Mouse (Mus musculus) adrenal gland, postnatal 36 days (tissue): ENCODE data around the gene Pde12. TPM values are rescaled to one million over a fixed set of nuclear protein-coding genes. Genes with fewer than 3 reads are reported as not detected.
"Not testable (repeated sequence)": the region's sequence is repeated elsewhere in the genome, so short reads cannot be mapped to it uniquely, and the experiment has no call there.

Experiments
- DNase-seq, 2 experiments: peaks; one replicate each; pipeline ENCODE4 v3.0.0; 2021; ENCODE audit warnings: mixed read lengths in 1 of 2
- long read RNA-seq, 2 experiments: library from polyadenylated mRNA; stranded (forward); transcript quantifications; one replicate each; pipeline ENCODE4 v2.0.0; 2021; ENCODE audit warnings: borderline sequencing depth in 2 of 2
- total RNA-seq, 2 experiments: library from RNA; stranded (reverse); gene quantifications; 2 replicates each; pipeline ENCODE4 v1.2.3; 2021

Gene Pde12
- 10 to 100 TPM; 10.6 to 12.5 TPM for total RNA-seq
- long read RNA-seq, experiment 1, full-length matches to known transcripts = 30 of 31 reads
- long read RNA-seq, experiment 1, partial matches to known transcripts = 0 of 31 reads
- long read RNA-seq, experiment 1, other reads (novel, unspliced or antisense) = 1 of 31 reads
- long read RNA-seq, experiment 2, full-length matches to known transcripts = 14 of 14 reads
- long read RNA-seq, experiment 2, partial matches to known transcripts = 0 of 14 reads
- long read RNA-seq, experiment 2, other reads (novel, unspliced or antisense) = 0 of 14 reads

DNA sequence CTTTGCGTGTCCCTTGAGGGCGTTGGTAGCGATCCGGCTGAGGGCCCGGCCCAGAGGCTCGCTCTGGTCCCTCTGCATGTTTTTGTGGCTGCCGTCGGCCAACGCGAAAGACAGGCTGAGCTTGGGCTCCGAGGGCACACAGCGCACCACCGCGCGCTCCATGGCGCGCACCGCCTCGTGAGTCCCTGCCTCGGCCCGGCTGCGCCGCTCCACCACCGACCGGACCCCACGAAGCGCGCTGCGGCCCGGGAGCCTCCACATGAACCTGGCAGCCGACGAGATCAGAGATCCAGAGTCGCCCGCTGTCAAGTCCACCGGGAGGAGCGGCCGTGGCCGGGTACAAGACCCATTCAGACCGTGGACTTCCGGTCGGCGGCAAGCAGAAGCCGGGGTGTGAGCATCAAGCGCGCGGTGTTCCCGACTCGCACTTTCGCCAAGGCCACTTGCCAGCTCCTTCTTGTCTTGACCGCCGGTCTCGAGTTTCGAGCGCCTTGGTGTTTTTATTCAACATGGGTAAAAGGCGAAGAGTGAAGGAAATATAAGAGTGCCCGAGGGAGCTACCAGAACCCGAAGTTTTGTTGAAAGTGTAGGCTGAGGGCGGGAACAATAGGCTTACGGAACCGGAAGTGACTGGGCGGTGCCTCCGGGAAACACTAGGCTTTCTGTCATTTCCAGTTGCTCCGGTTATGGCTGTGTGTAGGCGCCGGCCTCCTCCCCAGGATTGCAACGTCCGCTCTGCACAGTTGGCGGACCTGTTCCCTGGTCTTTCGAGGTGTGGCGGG lies at the start of gene Pde12:
Gene Pde12 (minus strand): TSS at position 592 of the 782 bp plus-strand sequence.
- DNase-seq = peak; percentile 89

DNA sequence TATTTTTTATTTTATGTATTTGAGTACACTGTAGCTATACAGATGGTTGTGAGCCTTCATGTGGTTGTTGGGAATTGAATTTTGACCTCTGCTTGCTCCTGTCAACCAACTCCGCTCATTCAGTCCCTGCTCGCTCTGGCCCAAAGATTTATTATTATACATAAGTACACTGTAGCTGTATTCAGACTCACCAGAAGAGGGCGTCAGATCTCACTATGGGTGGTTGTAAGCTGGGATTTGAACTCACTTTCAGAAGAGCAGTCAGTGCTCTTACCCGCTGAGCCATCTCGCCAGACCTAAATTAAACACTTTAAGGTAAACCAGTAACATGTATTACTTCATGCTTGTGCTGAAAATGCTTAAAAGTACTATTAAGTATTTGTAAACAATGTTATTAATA lies 35.6 kb upstream of the Pde12 start:
- not testable (repeated sequence) for DNase-seq

GRCm38 (mm10) chr14:26697912-26698311 lies 28.2 kb upstream of the Pde12 start:
- DNase-seq = no peak

DNA sequence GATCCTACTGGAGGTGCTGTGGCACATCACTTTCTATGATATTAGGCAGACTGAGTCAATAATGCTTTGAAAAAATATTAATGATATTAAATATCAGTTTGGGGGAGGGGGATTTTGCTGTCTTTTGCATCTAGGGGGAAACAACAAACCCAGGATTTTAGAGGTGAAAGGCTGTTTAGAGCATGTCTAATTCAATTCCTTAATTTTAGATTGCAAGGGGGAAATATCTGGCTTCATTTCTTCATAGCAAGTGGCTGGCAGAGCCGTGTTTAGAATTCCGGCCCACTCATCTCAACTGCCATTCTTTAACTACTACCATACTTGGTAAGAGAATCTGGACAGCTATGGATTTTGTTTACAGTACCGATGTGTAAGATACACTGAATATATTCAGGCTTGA lies 23.3 kb upstream of the Pde12 start, which contains the start of gene Dnah12:
Gene Dnah12 (plus strand): TSS at position 301 of the 400 bp plus-strand sequence.
- no peak for DNase-seq

- DNase-seq = no peak
Observed at GRCm38 (mm10) chr14:26691363-26691762, 21.7 kb upstream of the Pde12 start.

DNA sequence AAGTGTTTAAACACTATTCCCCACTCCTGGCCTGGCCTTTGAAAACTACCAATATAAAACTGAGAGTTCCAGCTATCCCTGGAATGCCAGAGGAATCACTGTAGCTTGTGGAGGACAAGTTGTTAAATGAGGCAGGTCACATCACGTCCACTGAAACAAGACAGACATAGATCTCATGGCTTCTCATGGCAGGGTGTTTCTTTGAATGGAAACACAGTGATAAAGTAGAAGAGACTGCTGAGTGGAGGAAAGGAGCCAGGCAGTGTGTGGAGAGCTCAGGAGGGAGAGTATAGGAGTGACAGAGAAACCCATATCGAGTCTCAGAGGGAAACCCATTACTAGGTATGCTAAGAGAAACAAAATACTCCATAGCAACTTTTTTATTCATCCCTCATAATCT lies 21.0 kb upstream of the Pde12 start:
- DNase-seq = no peak

DNA sequence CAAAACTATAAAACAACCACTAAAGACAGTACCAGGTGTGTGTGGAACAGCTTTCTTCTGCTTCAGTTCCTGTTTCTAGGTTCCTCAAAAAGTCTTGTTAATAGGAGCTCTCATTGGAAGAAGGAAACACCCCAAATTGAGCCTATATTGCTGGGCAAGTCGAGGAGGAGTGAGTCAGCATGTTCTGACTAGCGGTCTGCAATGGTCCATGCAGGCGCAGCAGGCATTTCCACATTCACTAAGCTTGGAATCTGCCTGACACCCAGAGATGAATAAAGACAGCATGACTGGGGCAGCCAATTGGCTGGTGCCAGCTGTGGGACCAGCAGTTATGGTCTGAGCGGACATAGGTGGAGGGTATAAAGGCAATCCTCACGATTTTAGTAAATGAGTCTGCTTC lies 6.1 kb upstream of the Pde12 start:
- no peak for DNase-seq

DNA sequence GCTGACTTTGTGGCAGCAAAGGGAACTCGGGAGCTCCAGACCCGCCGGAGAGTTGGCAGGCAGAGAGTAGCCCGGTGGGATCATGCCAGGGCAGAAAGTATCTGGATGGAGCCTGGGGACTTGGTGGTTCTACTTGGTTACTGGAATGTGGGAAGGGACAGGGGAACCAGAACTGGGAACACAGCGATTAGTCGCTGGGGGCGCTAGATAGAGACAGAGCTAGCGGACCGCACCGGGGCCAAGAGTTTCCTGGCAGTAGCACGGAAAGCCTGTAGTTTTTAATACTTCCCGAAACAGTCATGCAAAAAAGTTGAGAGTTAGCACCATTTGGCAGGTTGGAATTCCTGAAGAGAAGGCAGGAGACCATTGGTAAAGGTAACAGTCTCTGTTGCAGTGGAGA lies 5.7 kb upstream of the Pde12 start:
- DNase-seq = peak; percentile 37 to 49

GRCm38 (mm10) chr14:26674476-26675169 lies 4.9 kb upstream of the Pde12 start:
- DNase-seq = not testable (repeated sequence)

GRCm38 (mm10) chr14:26671870-26672615 lies 2.4 kb upstream of the Pde12 start:
- not testable (repeated sequence) for DNase-seq

- no peak for DNase-seq
Observed at GRCm38 (mm10) chr14:26670964-26671363, 1.3 kb upstream of the Pde12 start.

DNA sequence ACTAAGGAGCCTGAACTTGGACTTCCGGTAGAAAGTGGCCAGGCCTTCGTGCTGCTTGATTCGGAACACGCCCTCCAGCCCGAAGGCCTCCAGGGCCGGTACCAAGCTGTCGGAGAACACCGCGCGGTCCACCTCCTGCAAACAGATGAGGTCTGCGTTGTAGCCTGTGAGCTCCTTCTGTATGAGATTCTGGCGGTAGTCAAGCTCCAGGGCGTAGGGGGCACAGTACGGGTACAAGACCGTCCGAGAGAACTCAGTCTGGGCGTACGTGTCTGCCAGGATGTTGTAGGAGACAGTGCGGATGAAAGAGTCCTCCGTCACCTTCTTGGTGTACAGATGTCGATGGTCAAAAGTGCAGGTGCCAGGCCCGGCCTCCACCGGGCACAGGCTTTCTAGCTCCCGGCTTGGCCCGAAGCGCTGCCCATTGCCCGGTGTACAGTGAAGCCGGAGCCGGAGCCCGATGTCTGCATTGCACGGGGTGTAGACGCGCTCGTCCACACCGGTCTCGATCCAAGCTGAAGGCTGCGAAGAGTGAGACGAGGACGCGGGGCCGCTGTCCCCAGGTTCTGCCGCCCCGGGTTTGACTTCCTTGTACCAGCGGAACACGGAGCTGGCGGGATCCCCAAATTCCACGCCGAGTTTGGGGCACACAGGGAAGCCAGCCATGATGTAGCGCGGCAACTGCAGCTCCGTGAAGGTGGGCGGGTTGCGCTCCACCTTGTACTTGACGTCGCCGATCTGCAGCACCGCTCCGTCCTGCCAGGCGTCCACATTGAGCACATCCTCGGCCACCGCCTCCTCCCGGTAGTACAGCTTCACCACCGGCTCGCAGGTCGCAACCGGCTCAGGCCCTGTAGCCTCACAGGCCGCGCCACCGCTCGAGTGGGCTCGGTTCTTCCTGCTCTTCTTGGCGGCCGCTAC lies 1.1 kb downstream of the Pde12 start:
- peak; percentile 42 to 54 for DNase-seq

GRCm38 (mm10) chr14:26667991-26668370 lies 1.7 kb downstream of the Pde12 start:
- no peak for DNase-seq

DNA sequence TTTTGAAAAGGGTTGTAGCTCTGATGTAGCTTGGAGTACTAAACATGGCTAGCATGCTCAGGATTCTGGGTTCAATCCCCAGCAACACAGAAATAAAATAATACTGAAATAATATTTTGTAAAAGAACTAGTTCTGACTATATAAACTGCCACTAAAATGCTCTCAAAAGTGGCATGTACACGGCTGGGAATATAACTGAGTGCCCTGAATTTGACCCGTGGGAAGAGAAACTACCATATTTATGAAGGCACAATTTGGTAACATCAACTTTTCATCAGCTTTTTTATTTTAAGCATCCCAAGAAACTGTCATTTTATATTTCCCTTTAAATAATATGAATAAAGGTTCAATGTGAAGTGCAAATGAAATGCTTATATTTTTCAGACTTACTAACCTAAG lies 5.8 kb downstream of the Pde12 start:
- DNase-seq = no peak

DNA sequence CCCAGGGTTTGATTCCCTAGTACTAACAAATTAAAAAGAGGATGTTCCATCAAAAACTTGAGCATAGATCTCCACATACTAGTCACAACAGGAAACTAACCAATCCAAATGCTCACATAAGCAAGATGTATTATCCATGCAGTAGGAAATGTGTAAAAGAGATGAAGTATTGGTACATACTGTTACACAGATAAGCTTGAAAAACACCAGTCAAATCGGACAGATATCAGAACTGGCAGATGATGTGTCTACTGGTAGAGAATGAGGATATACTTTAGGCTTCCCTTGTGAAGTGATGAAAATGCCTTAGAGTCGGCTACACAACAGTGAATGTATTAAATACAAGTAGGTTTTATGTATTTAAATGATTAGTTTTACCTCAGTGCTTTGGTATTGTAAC lies 7.2 kb downstream of the Pde12 start:
- no peak for DNase-seq

DNA sequence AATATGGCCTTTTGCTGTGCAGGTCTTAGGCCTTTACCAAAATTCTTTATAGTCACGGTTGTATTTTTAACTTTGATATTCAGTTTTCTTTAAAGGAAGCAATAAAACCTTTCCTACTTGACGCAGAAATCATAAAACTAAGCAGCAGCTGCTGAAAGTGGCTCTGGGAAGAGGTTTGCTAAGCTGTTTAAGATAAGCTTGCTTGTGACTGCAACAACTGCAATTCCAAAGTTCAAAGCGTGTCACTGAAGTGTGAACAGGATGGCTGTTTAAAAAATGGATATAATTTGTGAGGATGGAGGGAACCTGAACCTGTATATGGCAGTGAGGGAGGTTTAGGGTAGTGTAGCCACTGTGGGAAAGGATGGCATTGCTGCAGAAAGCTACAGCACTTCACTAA lies 7.7 kb downstream of the Pde12 start:
- no peak for DNase-seq

DNA sequence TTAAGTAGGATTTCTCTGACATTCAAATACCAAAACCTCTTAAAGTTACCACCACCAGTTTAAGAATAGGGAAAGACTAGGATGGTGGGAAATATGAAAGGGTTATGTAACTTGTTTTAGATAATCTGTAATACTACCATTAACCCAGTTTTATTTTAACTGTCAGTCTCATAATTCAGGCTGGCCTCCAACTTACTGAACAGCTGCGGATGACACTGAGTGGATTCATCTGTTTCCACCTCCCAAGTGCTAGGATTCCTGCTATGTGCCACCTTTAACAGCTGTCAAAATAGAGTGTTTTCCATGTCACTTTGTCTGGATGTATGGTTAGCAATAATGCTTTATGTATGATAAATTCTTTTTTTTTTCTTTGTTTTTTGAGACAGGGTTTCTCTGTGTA lies 9.4 kb downstream of the Pde12 start:
- DNase-seq = no peak

GRCm38 (mm10) chr14:26658178-26658577 lies 11.5 kb downstream of the Pde12 start:
- no peak for DNase-seq

- peak in 1 of 2 experiments; percentile 12 for DNase-seq
Observed at GRCm38 (mm10) chr14:26651901-26652300, 17.8 kb downstream of the Pde12 start.

DNA sequence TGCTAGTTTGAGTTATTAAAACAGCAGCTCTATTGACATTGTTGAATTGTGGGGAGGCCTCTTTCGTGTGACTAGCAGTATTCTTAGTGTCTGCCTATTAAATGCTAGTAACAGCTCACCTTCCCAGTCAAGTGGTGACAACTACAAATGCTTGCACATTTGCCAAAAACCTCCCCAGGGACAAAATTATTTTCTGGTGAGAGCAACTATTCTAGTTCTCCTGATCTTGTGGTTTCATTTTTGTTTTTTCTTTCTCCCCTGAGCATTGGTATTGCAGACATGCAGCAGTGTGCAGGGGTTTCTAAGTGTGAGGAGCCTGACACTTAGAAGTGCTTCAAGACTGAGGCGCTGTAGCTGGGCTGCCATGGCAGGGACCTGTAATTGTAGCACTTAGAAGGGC lies 21.9 kb downstream of the Pde12 start:
- no peak for DNase-seq
